Mouse (Mus musculus): ENCODE measurements around the gene Zfand4. TPM values are rescaled to one million over a fixed set of nuclear protein-coding genes. Genes with fewer than 3 reads are reported as not detected.
A peak's percentile ranks its signal among the peaks of the same experiment; 100 is the strongest.
"Not testable (repeated sequence)": the region's sequence is repeated elsewhere in the genome, so short reads cannot be mapped to it uniquely, and the experiment has no call there.

The Zfand4 gene
- polyA plus RNA-seq, 1 experiment from 2014 or later: 10.4 TPM

- Histone ChIP-seq H3K27ac (no peak overlapping the region), H3K27me3 (peaks cover 2% of the 10 kb centered on the region), H3K4me3 (no peak overlapping the region), H3K36me3 (ENCODE audit: poor library complexity, severe bottlenecking) (no peaks in the 10 kb centered on the region), H3K9ac (no peak overlapping the region), H3K4me1 (no peaks in the 10 kb centered on the region), H3K4me2 (no peak overlapping the region), H3K9me3 (replicated peaks) (no peaks in the 10 kb centered on the region)
- WGBS: 85% methylated on average over 2 of the region's 2 CpGs
- ATAC-seq: no peak
Measured at GRCm38 (mm10) chr6:116331396-116331795, 67.4 kb downstream of the Zfand4 start.

GRCm38 (mm10) chr6:116337466-116337834 lies 73.4 kb downstream of the Zfand4 start:
- Histone ChIP-seq H3K27me3 (peaks cover 3% of the 10 kb centered on the region), H3K9ac (peak overlapping the region; percentile 88), H3K9me3 (replicated peaks) (no peaks in the 10 kb centered on the region), H3K4me1 (peaks cover 17% of the 10 kb centered on the region), H3K4me2 (peak overlapping the region; percentile 67), H3K36me3 (ENCODE audit: poor library complexity, severe bottlenecking) (no peaks in the 10 kb centered on the region), H3K27ac (no peak overlapping the region), H3K4me3 (peak overlapping the region; percentile 93)
- WGBS: 2% methylated on average over 7 of the region's 7 CpGs
- no peak; the same call in none of the 2 replicates for ATAC-seq

GRCm38 (mm10) chr6:116337835-116338501 lies 73.9 kb downstream of the Zfand4 start, which contains the start of gene March8:
TSS of gene March8 (plus strand) at chr6:116338024.
- H3K27ac ChIP-seq: peak within 1 kb of the TSS; percentile 63
- H3K9ac ChIP-seq: peak within 1 kb of the TSS; percentile 88
- no peaks in the 10 kb centered on the region for H3K36me3 ChIP-seq (ENCODE audit: poor library complexity, severe bottlenecking)
- no peaks in the 10 kb centered on the region for H3K9me3 ChIP-seq (replicated peaks)
- ATAC-seq: peak; percentile 93
- peak within 1 kb of the TSS; percentile 67 for H3K4me2 ChIP-seq
- peak within 1 kb of the TSS; percentile 93 for H3K4me3 ChIP-seq
- peaks cover 3% of the 10 kb centered on the region for H3K27me3 ChIP-seq
- under 1% methylated on average over 70 of the region's 75 CpGs for WGBS
- H3K4me1 ChIP-seq: peaks cover 17% of the 10 kb centered on the region

GRCm38 (mm10) chr6:116338520-116338919 lies 74.5 kb downstream of the Zfand4 start:
- Histone ChIP-seq H3K4me1 (peaks cover 17% of the 10 kb centered on the region), H3K4me2 (peak overlapping the region; percentile 67), H3K27me3 (peaks cover 3% of the 10 kb centered on the region), H3K4me3 (peak overlapping the region; percentile 93), H3K9ac (peak overlapping the region; percentile 88), H3K27ac (no peak overlapping the region), H3K9me3 (replicated peaks) (no peaks in the 10 kb centered on the region), H3K36me3 (ENCODE audit: poor library complexity, severe bottlenecking) (no peaks in the 10 kb centered on the region)
- no peak for ATAC-seq
- WGBS: 8% methylated on average over 8 of the region's 8 CpGs

GRCm38 (mm10) chr6:116339088-116339487 lies 75.1 kb downstream of the Zfand4 start:
- peak overlapping the region; percentile 45; the same call in 1 of the 2 replicates for H3K9ac ChIP-seq
- WGBS: 87% methylated on average over 5 of the region's 5 CpGs
- no peaks in the 10 kb centered on the region for H3K9me3 ChIP-seq (replicated peaks)

GRCm38 (mm10) chr6:116340521-116340920 lies 76.5 kb downstream of the Zfand4 start:
- no peak overlapping the region for H3K9ac ChIP-seq
- peaks cover 3% of the 10 kb centered on the region for H3K27me3 ChIP-seq
- peaks cover 17% of the 10 kb centered on the region for H3K4me1 ChIP-seq
- H3K4me3 ChIP-seq: no peak overlapping the region
- WGBS: 84% methylated on average over 1 of the region's 1 CpGs
- H3K9me3 ChIP-seq (replicated peaks): no peaks in the 10 kb centered on the region
- no peak for ATAC-seq
- H3K36me3 ChIP-seq (ENCODE audit: poor library complexity, severe bottlenecking): no peaks in the 10 kb centered on the region
- peak overlapping the region; percentile 67 for H3K4me2 ChIP-seq
- H3K27ac ChIP-seq: no peak overlapping the region

More at GRCm38 (mm10) chr6:116339088-116339487, 75.1 kb downstream of the Zfand4 start:
- ATAC-seq: no peak
- peaks cover 17% of the 10 kb centered on the region for H3K4me1 ChIP-seq
- H3K4me3 ChIP-seq: peak overlapping the region; percentile 93
- H3K27ac ChIP-seq: no peak overlapping the region
- no peaks in the 10 kb centered on the region for H3K36me3 ChIP-seq (ENCODE audit: poor library complexity, severe bottlenecking)
- H3K4me2 ChIP-seq: peak overlapping the region; percentile 67
- H3K27me3 ChIP-seq: peaks cover 3% of the 10 kb centered on the region

- 82% methylated on average over 2 of the region's 2 CpGs for WGBS
- Histone ChIP-seq H3K27ac (no peak overlapping the region), H3K4me1 (no peaks in the 10 kb centered on the region), H3K9me3 (replicated peaks) (no peaks in the 10 kb centered on the region), H3K27me3 (no peaks in the 10 kb centered on the region), H3K9ac (no peak overlapping the region), H3K4me2 (no peak overlapping the region), H3K36me3 (ENCODE audit: poor library complexity, severe bottlenecking) (no peaks in the 10 kb centered on the region), H3K4me3 (no peak overlapping the region)
- ATAC-seq: no peak
Measured at GRCm38 (mm10) chr6:116347953-116348352, 83.9 kb downstream of the Zfand4 start.

- WGBS: 91% methylated on average over 3 of the region's 3 CpGs
- ATAC-seq: no peak
- no peak overlapping the region for H3K27ac ChIP-seq
Measured at GRCm38 (mm10) chr6:116349997-116350396, 86.0 kb downstream of the Zfand4 start.

GRCm38 (mm10) chr6:116350643-116351042 lies 86.6 kb downstream of the Zfand4 start:
- WGBS: 85% methylated on average over 6 of the region's 6 CpGs
- no peak overlapping the region for H3K27ac ChIP-seq
- H3K4me1 ChIP-seq: no peaks in the 10 kb centered on the region
- no peaks in the 10 kb centered on the region for H3K27me3 ChIP-seq
- H3K36me3 ChIP-seq (ENCODE audit: poor library complexity, severe bottlenecking): no peaks in the 10 kb centered on the region
- ATAC-seq: no peak
- no peak overlapping the region for H3K4me2 ChIP-seq
- no peak overlapping the region for H3K9ac ChIP-seq
- H3K9me3 ChIP-seq (replicated peaks): no peaks in the 10 kb centered on the region
- H3K4me3 ChIP-seq: no peak overlapping the region

More at GRCm38 (mm10) chr6:116349997-116350396, 86.0 kb downstream of the Zfand4 start:
- no peaks in the 10 kb centered on the region for H3K36me3 ChIP-seq (ENCODE audit: poor library complexity, severe bottlenecking)
- no peak overlapping the region for H3K9ac ChIP-seq
- H3K27me3 ChIP-seq: no peaks in the 10 kb centered on the region
- no peak overlapping the region for H3K4me2 ChIP-seq
- no peaks in the 10 kb centered on the region for H3K9me3 ChIP-seq (replicated peaks)
- H3K4me3 ChIP-seq: no peak overlapping the region
- H3K4me1 ChIP-seq: no peaks in the 10 kb centered on the region

- ATAC-seq: no peak
- 80% methylated on average over 4 of the region's 4 CpGs for WGBS
- no peaks in the 10 kb centered on the region for H3K9me3 ChIP-seq (replicated peaks)
- no peaks in the 10 kb centered on the region for H3K36me3 ChIP-seq (ENCODE audit: poor library complexity, severe bottlenecking)
- no peak overlapping the region for H3K4me3 ChIP-seq
- no peaks in the 10 kb centered on the region for H3K27me3 ChIP-seq
- no peak overlapping the region for H3K4me2 ChIP-seq
- H3K9ac ChIP-seq: no peak overlapping the region
- H3K4me1 ChIP-seq: no peaks in the 10 kb centered on the region
- H3K27ac ChIP-seq: no peak overlapping the region
Measured at GRCm38 (mm10) chr6:116351534-116351933, 87.5 kb downstream of the Zfand4 start.

GRCm38 (mm10) chr6:116353428-116353827 lies 89.4 kb downstream of the Zfand4 start:
- H3K4me2 ChIP-seq: no peak overlapping the region
- H3K9me3 ChIP-seq (replicated peaks): no peaks in the 10 kb centered on the region

GRCm38 (mm10) chr6:116356311-116356947 lies 92.4 kb downstream of the Zfand4 start:
- not testable (repeated sequence) for ATAC-seq; H3K4me2 ChIP-seq; H3K9ac ChIP-seq; H3K27me3 ChIP-seq; H3K9me3 ChIP-seq (replicated peaks); H3K4me3 ChIP-seq; H3K36me3 ChIP-seq (ENCODE audit: poor library complexity, severe bottlenecking); H3K27ac ChIP-seq; H3K4me1 ChIP-seq
- 72% methylated on average over 8 of the region's 8 CpGs for WGBS

More at GRCm38 (mm10) chr6:116353428-116353827, 89.4 kb downstream of the Zfand4 start:
- WGBS: 91% methylated on average over 1 of the region's 1 CpGs
- no peak overlapping the region for H3K4me3 ChIP-seq
- no peaks in the 10 kb centered on the region for H3K36me3 ChIP-seq (ENCODE audit: poor library complexity, severe bottlenecking)
- H3K9ac ChIP-seq: no peak overlapping the region
- no peaks in the 10 kb centered on the region for H3K4me1 ChIP-seq
- no peak overlapping the region for H3K27ac ChIP-seq
- H3K27me3 ChIP-seq: no peaks in the 10 kb centered on the region
- no peak for ATAC-seq
